Mouse (Mus musculus): ENCODE results near the gene Zp1.

The Zp1 gene

DNA sequence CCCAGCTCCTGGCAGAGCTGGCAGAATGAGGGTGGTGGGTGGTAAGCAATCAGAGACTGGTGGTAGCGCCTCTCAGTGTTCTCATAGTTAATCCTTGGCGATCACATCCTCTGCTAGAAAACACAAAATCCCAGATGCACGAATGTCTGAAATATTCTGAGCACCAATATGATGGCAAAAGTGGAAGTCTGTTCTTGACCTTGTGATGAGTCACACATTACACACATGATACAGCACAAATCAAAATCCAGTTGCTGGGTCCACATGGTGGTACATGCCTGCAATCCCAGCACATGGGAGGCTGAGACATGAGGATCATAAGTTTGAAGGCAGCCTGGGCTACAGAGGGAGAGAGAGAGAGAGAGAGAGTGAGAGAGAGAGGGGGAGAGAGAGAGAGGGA lies 626 bp upstream of the Zp1 start:
- no peak for DNase-seq (ENCODE audit: low read depth)

DNA sequence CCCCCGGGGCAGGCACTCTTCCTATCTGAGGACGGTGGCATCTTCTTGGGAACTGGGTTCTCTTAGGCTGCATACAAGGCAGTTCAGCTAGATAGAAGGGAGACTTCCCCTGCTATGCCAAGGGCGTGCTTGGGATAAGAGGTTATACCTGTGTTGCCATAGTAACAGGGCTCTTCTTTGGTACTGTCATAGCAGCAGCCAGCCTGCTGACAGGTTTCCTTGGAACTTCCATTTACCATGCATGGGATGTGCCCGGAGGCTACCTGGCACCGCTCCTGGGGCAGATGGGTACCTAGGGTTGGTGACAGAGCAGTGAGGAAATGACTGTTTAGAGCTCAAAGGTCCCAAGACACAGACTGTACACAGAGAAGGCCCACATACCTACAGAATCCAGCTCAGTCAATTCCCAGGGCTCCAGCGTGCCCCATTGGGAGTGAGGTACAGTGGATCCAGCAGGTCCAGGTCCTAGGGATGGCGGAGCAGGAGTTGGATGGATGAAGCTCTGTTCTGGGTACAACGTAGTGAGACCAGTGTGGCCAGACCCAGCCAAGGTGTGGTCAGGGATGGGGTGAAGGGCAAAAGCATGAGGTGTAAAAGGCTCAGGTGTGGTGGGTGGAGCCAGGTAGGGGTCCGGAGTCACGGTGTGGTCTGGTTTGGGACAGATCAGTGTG lies 2.0 kb downstream of the Zp1 start:
- no peak for DNase-seq (ENCODE audit: low read depth)

GRCm38 (mm10) chr19:10916506-10916905 lies 3.9 kb downstream of the Zp1 start:
- no peak for DNase-seq (ENCODE audit: low read depth)

DNA sequence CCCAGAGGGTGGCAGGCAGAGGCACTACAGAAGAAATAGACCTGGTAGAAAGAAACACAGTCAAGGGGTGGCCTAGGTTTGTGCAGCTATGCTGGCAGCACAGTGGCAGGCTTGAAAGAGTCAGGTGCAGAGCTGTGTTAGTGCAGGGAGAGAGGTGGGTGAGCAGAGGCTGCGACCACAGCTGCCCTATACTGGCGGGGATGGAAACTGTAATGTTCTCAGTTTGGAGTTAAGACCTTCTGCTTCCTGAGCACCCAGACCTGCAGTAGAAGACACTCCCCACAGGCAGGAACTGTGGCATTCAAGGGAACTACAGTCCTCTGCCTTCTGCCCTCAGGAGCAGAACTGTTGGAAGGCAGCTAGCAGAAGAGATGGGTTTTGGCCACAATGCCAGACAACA lies 5.6 kb downstream of the Zp1 start:
- DNase-seq (ENCODE audit: low read depth) = no peak

- DNase-seq (ENCODE audit: low read depth) = no peak
Measured at GRCm38 (mm10) chr19:10914291-10914690, 6.1 kb downstream of the Zp1 start.

DNA sequence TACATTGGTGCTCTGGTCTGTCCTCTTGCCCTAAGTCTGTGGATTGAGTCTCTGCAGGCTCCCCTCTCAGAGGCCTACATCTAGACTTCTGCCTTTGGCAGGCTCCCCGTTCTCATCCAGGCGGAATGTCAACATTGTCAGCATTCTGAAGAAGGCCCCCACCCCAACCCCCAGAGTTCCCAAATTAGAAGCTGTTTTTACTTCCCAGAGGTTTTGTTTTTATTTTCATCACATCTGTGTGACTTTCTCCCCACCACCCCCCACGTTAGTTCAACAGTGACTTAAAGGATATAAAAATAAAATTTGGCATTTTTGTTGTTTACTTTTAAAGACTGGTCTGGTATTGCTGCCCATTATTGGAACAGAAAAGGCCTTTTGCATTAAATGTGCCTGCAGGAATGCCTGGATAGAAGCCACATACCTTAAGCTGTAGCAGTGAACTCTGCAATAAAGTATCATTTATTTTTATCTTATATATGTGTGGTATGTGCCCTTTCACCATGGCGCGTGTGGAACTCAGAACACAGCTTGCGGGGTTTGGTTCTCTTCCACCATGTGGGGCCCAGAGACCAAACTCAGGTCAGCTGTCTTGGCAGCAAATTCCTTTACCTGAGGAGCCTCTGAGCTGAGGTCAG lies 11.2 kb downstream of the Zp1 start:
- DNase-seq (ENCODE audit: low read depth) = no peak

- no peak for DNase-seq (ENCODE audit: low read depth)
Measured at GRCm38 (mm10) chr19:10907891-10908290, 12.5 kb downstream of the Zp1 start.

DNA sequence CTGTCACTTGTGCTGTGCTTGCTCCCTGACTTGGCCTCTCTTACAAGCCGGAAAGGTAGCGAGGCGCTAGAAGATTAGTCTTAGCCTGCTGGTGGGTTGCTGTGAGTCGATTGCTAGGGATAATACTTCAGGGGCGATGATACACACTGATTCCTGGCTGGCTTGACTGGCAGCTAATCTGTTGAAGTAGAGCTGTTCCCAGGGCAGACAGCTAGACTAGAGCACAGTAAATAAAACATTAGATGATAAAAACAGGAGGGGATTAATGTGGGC lies 14.8 kb downstream of the Zp1 start:
- no peak for DNase-seq (ENCODE audit: low read depth)

DNA sequence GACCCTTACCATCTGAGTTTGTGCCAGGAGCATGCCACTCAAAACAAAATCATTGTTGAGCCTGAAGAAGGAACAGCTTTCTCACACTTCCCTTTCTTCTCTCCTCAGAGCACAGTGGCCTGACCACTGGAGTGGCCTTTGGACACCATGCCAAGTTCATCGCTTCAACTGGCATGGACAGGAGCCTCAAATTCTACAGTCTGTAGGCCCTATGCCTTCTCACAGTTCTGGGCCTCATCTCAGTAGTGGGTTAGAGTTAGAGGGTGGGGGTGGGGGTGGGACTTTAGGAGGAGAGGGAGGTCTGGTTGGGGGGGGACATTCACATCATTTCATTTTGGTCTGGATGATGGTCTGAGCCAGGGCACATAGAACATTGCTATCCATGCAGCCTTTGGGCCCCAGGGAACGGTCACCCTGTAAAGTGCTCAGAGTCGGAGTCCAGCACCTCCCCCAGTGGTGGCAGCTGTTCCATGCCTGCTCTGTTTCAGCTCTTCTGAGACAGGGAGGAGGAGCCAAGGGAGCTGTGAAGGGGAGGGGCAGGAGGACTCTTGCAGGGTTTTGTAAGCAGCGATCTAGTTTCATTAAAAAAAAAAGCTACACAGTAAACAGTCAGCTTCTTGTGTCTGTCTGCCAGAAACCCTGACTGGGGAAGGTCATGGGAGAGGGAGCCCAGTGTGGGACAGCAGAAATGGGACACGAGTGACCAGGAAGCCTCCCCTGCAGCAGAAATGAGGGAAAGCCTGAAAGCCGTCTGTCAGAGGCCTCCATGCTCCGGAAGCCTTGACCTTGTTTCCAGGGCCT lies 15.3 kb downstream of the Zp1 start:
- no peak for DNase-seq (ENCODE audit: low read depth)

GRCm38 (mm10) chr19:10904512-10904911 lies 15.9 kb downstream of the Zp1 start:
- no peak for DNase-seq (ENCODE audit: low read depth)

- DNase-seq (ENCODE audit: low read depth) = no peak
Measured at GRCm38 (mm10) chr19:10901046-10901445, 19.4 kb downstream of the Zp1 start.

DNA sequence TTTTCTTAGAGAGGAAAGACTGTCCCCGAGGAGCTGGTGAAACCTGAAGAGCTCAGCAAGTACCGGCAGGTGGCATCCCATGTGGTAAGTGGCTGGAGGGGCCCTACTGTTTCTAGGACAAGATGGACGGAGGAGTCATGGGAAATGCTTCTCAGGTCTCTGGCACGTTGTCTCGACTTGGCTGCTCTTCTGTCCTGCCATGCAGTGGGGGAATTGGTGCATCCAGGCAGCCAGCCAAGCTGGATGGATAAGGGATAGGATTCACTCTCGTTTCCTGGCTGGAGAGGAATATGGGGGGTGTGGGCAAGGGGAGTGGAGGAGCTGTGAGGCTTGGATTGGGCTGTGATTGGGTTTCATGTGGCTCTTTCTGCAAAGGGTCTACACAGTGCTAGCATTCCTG lies 20.1 kb downstream of the Zp1 start:
- no peak for DNase-seq (ENCODE audit: low read depth)

GRCm38 (mm10) chr19:10897491-10897890 lies 22.9 kb downstream of the Zp1 start:
- DNase-seq (ENCODE audit: low read depth) = no peak

DNA sequence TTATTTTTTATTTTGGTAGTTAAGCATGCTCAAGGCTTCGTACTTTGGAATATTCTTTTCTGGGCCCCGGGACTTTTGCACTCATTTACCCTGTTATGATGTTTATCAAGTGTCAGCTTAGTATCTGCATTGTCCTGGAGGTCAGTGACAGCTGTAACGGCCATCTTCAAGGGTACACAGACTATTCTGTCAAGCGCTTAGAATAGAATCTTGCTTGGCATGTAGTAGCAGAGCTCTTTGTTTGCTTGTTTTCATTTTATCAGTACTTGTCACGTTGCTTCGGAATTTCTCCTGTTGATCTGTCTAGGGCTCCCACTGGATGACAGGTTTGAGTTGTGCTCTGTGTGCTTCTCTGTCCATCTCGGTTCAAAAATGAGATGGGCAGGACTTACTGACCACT lies 23.6 kb downstream of the Zp1 start:
- DNase-seq (ENCODE audit: low read depth) = no peak

DNA sequence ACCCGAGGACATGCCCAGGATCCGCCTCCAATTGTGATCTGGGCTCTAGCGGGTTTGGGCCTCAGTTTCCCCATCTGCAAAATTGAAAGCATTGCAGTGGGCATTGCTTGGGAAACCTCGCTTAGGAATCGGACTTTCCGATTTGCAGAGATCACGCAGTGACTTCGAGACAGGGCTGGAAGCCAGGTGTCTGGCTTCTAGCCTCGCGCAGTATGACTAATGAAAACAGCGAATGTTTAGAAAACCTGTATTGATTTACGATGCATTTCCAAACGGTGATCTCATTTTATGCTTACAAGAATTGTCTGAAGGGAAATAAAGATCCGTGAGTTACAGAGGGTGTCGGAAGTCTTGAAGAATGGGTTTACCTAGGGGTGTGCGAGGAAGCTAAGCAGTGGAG lies 24.7 kb downstream of the Zp1 start:
- DNase-seq (ENCODE audit: low read depth) = peak; percentile 57

GRCm38 (mm10) chr19:10895016-10895528 lies 25.4 kb downstream of the Zp1 start, which contains the start of gene Prpf19:
Prpf19 (plus strand) TSS chr19:10895231.
- peak; percentile 95 for DNase-seq (ENCODE audit: low read depth)

DNA sequence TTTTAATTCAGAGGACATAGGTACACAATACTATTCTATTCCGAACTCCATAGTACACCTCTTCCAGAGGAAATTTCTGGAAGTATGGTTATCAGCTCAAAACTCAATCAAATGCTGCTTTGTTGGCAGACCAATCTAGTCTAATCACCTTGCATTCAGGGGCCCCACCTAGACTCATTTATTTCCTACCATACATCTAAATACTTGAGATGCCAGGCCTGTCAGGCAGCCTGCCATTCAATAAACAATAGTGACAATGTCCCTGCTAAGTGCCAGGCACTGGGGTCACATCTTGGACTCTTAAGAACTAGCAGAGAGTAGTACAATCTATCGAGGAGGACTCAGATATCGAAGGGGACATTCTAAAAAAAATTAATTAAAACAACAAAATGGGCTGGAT lies 28.2 kb downstream of the Zp1 start:
- no peak for DNase-seq (ENCODE audit: low read depth)

DNA sequence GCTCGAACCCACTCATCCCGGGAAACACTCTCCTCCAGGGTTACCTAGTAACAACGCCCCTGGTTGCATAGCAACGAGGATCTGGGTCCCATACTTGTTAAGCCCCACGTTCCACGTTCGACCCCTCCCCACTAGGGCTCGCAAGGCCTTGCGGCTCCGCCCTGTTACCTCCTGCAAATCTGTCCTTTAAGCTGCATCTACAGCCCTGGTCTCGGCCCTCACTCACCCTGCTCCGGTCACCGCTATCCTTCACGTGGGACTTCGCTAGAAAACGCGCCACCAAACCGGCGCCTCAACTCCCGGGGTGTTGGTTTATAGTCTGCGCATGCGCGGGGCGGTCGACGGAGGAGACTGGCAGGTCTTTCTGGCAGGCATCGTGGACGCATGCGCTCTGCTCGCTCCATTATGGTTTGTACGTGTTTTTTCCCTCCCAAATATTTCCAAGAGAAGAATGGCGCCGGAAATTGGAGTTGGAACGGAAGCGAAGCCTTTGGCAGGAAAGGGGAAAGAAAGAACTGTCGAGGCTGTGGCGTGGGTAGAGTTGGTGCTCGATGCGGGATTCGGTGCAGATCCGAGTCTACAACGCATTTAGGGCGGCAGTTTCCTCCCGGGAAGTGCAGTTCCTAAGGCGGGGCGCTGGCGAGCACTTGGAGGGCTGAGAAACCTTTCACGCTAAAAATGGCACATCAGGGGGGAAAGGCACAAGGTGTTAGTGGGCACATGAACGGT lies 38.8 kb downstream of the Zp1 start, which contains the start of gene Tmem109:
Gene Tmem109, minus strand, starts transcription at position 576 of the 729 bp plus-strand sequence.
- DNase-seq (ENCODE audit: low read depth) = peak; percentile 84

DNA sequence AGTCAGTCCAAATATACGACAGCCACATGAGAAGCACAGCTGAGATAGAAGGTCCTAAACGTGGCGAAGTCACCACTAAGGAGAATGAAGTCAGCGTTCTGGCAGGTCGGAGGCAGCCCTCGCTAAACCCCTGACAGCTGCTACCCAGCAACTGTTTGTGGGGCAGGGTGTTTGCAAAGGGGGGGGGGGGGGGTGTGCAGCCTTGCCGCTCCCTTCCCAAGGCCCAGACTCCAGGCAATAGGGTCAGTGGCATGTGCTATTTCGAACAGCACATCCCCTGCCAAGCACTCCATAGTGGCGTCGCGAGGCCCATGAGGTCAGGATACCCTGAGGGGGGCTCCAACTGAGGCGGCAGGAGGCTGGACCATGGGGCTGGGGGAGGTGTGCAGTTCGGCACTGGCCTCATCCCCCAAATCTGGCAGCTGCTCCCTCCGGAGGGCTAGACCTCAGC lies 39.4 kb downstream of the Zp1 start:
- no peak for DNase-seq (ENCODE audit: low read depth)

DNA sequence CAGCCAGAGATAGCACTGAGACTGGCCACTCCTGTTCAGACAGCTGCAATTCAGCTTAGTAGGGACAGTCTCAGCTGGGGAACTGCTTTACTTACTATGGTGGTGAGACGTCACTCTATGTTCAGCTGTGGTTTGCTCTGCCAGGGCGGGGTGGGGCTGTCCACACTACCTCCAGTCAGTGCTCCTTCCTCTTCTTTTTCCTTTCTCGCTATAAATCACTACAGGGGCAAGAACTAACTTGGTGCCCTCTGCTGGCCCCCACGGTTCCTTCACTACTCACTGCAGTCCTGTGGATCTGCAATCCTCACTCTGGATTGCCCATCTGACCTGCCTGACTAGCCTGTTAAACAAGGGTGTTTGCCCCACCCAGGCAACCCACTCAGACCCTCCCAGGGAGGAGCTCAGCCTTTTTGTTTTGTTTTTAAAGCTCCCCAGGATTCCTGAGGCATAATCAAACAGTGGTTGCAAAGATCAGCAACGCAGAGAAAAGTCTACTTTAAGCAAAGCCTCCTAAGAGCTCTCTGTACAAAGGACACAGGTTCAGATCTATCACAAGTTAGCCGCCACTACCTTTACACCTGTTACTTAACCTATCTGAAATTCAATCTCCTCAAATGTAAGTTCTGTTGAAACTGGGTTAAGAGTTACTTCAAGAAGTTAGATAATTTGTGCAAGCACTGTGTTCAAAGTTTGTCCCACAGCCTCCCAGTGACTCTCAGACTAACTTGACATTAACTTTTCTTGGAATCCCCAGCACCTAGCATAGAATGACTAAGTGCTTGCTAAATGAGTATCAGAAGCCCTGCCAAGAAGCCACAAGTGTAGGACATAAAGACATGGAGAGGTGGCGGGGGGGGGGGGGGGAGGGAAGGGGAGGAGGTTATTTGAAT lies 40.1 kb downstream of the Zp1 start:
- no peak for DNase-seq (ENCODE audit: low read depth)

- DNase-seq (ENCODE audit: low read depth) = no peak
Measured at GRCm38 (mm10) chr19:10878201-10878837, 42.1 kb downstream of the Zp1 start.
